Mouse (Mus musculus) layer of hippocampus, adult 2 months (tissue): Measurements from ENCODE around the gene Nol4l. TPM values are rescaled to one million over a fixed set of nuclear protein-coding genes. Genes with fewer than 3 reads are reported as not detected.

ENCODE experiments used
- DNase-seq, 2 experiments: peaks; one replicate each; pipeline ENCODE4 v3.0.0; 2022; ENCODE audit warnings: low spot score in 2 of 2
- H3K27ac ChIP-seq: fragments of 200-600 bp; 2 replicates; pipeline ENCODE4 v1.8.1; 2022
- H3K4me3 ChIP-seq: fragments of 200-600 bp; 2 replicates; pipeline ENCODE4 v1.8.1; 2022; ENCODE audit warnings: mild to moderate bottlenecking
- CTCF ChIP-seq: fragments of 200-600 bp; conservative IDR thresholded peaks from 2 replicates; pipeline ENCODE4 v1.8.1; 2022; ENCODE audit warnings: antibody characterized with exemption, mild to moderate bottlenecking, moderate library complexity
- total RNA-seq, 2 experiments: library from RNA; stranded (reverse); gene quantifications; 2 replicates each; pipeline ENCODE4 v1.2.3; 2021

Gene Nol4l
- total RNA-seq, 2 experiments from 2014 or later, result 47.6 to 52.1 TPM

DNA sequence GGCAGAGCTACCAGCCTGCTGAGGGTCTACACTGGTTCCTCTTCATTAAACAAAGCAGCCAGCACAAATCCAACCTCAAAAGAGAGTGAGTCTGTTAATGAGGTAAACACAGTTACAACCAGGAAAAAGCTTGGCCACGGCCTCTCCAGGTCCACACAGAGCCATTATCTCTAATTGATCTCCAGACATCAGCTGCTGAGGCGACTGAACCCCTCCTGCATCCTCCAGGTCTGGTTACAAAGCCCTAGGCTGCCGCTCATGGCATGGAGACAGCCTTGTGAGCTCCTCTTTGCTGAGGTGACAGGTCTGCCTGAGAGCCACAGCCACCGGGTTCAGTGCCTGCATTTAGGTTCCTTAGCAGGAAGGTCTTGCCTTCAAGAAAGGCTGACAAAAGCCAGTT lies 72.3 kb downstream of the Nol4l start:
- no peak overlapping the region for H3K27ac ChIP-seq

DNA sequence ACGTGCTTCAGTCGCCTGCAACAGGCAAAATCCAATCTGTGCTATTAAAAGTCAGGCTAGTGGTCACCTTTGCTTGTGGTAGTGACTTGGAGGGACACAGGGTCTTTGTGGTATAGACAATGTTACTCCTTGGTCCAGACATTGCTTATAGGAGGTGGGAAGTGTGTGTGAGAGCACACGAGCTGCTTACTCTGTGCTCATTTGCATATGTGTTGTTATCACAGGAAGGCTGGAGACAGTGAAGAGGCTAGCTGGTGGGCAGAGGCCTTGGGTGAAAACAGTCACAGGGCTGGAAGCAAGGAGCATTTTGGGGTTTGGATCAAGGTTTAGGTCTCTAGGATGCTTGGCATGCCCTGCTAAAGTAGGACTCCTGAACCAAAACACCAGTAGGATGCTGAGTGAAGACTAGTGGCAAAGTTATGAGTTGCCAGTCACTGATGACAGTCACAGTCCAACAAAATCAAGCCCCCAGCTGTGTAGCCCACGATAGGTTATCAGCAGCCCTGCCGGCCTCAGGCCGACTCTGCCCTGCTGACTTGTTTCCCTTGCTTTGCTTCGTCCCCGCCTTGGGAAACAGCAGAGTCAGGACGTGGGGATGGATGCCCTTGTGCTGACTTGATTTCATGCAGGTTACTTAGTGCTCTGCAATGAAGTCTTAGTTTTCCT lies 74.8 kb downstream of the Nol4l start:
- Histone ChIP-seq H3K4me3 (no peak overlapping the region), H3K27ac (no peak overlapping the region)
- DNase-seq, result no peak
- TF ChIP-seq CTCF, result no peak

More for the DNA sequence above, 72.3 kb downstream of the Nol4l start:
- no peak for TF ChIP-seq CTCF
- no peak overlapping the region for H3K4me3 ChIP-seq
- DNase-seq, result no peak

DNA sequence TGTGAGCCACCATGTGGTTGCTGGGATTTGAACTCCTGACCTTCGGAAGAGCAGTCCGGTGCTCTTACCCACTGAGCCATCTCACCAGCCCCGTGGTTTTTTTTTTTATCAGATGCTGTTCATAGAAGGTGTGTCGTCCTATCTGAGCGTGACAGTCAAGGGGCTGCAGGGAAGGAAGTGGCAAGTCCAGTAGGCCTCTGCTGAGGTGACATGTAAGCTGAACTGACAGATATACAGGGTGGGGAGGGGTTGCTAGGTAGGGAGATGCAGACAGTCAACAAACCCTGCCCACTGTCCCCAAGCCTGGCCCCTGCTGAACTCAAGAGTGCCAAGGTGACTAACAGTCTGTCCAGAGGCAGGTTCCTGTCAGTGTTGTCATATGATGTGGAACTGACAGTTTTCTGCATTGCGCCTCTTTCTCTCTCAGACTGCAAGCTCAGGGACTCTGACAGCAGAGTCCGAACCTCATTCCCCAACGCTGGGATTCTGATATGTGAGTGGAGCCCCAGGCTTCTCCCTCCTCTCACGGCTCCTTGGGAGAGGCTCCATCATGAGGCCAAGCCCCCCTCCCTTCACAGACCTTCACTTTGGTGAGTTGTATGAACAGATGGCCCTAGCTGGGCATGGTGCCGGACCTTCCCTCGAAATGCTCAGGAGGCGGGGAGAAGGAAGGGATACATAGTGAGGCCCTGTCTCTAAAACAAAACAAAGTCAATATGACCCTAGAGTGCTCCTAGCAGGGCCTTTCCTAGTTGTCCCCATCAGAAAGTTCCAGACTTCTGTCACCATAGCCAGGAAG lies 75.6 kb downstream of the Nol4l start:
- no peak for TF ChIP-seq CTCF
- Histone ChIP-seq H3K27ac (no peak overlapping the region), H3K4me3 (no peak overlapping the region)
- DNase-seq, result no peak

DNA sequence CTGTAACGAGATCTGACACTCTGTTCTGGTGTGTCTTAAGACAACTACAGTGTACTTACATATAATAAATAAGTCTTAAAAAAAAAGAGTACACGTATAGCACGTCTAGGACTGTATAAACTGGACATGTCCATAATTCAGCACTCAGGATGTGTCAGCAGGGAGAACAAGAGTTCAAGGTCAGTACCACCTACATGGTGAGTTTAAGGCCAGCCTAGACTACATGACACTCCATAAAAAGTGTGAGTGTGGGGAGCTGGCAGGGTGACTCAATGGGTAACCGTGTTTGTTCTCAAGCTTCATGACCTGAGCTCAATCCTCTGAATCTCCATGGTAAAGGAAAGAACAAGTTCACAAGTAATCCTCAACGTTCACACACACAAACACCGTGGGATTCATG lies 81.3 kb downstream of the Nol4l start:
- no peak overlapping the region for H3K27ac ChIP-seq
- no peak for TF ChIP-seq CTCF
- H3K4me3 ChIP-seq, result no peak overlapping the region
- DNase-seq, result no peak

DNA sequence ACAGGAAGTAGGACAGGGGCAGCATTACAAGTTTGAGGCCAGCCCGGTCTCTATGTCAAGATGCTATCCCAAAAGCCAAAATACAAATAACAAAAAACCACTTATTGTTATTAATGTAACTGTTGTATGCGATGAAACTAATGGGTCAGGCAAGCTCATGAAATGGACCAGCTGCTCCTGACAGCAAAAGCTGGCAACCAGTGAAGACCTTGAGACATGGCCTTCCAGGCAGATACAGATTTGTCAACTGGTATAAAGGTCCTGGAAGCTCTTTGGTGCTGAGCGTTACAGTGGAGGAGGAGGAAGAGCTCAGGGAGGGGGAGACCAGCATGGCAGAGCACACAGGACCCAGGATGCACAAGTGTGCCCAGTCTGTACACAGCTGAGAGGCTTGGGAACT lies 82.1 kb downstream of the Nol4l start:
- no peak for DNase-seq
- Histone ChIP-seq H3K27ac (no peak overlapping the region), H3K4me3 (no peak overlapping the region)
- no peak for TF ChIP-seq CTCF

DNA sequence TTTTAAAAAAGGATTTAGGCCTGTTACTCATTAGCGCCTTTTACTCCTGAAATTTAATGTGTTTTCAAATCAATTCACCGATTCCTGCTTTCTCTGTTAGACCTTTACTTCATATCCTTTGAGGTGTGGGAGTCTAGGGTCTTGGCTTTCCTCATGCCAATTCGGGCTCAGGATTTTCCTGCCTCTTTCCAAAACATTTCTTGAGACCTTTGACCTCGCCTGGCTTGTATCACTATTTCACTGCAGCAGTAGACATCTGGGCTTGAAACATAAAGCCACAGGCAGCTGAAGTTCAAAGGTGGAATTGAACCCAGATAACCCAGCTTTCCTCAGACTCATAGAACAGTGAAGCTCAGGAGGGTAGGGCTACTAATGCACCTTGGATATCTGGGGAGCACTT lies 83.3 kb downstream of the Nol4l start:
- Histone ChIP-seq H3K4me3 (no peak overlapping the region), H3K27ac (peak overlapping the region; percentile 19; the same call in 1 of the 2 replicates)
- DNase-seq, result no peak
- TF ChIP-seq CTCF, result no peak

DNA sequence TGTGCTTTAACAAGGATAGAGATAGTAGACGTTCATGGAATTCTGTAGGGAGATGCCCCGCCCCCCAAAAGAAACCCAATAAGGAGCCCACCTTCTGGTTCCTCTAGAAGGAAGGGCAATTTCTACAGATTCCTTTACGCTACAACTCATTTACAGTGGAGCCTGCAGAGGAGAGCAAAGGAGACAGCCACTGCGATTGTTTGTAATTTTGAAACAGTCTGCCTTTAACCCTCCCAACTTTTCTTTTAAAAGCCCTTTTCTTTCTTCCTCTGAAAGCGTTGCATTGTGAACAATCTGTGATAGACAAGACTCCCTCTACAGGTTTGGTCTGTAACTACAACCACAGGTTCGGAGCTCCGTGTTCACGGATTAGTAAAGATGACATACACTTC lies 83.8 kb downstream of the Nol4l start:
- peak overlapping the region; percentile 68 for H3K4me3 ChIP-seq
- peak; percentile 67 to 74 for DNase-seq

DNA sequence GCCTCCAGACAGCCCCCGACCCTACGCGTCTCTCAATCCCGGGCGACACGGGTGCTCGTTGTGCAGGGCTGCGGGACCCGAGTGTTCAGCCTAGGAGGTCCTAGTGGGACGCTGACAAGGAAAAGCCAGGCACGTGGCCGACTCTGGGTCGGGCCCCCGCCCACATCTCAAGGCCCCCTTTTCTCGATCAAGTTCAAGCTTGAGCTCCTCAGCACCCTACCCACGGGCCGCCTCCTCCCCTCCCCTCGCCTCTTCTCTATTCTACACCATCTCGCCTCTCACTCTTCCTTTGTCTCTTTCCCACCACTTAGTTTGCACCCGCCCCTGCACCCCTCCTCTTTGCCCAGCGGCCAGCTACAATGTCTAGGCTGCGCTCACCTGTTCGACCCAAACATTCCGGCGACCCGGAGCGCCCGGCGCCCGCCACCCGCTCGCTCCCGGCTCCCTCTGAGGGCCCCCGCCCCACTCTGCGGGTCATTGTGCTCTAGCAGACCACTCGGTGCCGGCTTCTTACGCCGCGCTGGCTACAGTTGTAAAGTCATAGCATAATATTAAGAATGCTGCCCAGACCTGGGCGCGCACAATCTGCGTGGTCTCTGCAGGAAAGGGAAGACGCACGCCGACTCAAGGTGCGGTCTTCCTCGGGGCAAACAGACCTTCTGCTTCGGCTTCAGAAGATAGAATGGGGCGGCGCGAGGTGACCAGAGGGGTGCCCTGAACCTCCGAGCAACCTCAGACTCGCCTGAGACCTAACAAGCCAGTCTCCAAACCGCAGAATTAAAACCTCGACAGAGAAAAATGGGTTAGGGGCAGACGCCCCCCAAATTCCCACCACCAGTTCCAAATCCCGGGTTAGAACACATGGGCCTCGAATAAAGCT lies 84.4 kb downstream of the Nol4l start:
- peak overlapping the region; percentile 87 for H3K27ac ChIP-seq
- TF ChIP-seq CTCF, result no peak
- H3K4me3 ChIP-seq, result peak overlapping the region; percentile 68
- DNase-seq, result no peak

More for the DNA sequence above, 83.8 kb downstream of the Nol4l start:
- peak; percentile 92 for TF ChIP-seq CTCF
- H3K27ac ChIP-seq, result peak overlapping the region; percentile 87; the same call in 1 of the 2 replicates

DNA sequence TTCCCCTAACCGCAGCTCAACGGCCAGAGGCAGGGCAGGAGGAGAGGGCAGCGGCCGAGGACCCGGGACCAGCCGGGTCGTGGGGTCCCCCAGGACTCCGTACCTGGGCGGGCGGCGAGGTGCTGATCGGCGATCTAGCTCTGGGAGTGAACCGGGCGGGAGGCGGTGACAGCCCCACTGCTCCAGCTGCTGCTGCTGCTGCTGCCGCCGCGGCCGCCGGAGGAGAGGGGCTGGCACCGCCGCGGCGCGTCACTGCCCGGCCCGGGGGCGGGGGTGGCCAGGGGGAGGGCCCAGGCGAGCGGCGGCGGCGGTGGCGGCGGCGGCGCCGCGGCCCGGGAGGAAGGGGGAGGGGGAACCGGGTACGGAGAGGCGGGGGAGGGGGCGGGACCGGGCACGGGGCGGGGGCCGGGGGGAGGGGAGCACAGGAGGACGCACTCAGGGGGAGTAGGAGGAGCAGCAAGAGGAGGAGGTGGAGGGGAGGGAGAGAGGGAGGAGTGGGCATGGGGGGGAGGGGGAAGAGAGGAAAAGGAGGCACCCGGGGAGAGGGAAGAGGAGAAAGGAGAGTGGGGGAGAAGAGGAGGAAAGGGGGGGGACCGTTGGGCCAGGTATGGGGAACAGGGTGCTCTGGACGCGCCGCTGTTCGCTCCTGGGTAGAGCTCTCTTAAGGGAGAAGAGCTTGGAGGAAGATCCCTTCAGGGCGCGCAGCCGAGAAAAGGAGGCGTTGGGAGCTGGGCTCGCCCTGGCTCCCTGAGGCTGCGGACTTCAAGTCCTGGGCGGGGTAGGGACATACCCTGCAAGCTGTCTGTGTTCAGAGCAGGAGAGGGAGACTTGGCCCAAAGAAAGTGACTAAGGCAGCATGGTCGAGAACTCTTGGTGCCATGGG lies 85.3 kb downstream of the Nol4l start:
- peak overlapping the region; percentile 94 for H3K27ac ChIP-seq
- DNase-seq, result peak; percentile 32 to 54
- H3K4me3 ChIP-seq, result peak overlapping the region; percentile 85
- TF ChIP-seq CTCF, result no peak

DNA sequence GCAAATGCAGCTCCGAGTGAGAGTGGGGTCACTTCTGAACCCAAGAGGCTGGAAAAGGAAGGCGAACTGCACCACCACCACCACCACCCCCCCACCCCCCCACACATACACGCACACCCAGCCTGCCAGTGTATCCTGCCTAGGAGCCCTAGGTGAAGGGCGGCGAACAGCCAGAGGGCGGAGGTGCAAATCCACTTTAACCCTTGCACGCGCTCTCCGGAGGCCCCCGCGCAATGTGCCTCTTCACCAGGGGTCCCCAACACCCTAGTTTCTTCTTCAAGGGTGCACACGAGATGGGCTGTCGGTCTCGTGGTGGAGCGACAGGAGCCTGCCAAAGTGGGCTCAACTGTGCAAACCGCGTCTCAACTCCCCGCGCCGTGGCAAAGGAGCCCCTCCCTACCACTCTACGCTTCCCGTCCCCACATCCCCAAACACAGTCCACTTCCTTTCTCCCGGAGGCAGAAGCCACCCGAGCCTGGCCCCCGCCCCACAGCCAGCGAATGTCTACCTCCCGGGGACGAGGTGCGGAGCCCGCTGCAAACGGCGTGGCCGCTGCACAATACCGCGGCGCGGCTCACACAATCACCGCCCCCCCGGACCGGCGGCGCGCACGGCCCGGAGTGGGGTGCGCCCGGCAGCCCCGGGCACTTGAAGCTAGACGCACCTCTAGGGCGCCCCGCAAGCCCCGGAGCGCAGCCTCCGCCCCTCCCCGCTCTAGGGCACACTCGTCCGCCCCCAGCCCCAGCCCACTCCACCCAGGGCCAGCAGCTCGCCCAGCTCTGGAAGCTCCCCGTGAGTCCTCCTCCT lies 86.1 kb downstream of the Nol4l start:
- TF ChIP-seq CTCF, result no peak
- Histone ChIP-seq H3K27ac (peak overlapping the region; percentile 94), H3K4me3 (peak overlapping the region; percentile 85)
- no peak for DNase-seq

DNA sequence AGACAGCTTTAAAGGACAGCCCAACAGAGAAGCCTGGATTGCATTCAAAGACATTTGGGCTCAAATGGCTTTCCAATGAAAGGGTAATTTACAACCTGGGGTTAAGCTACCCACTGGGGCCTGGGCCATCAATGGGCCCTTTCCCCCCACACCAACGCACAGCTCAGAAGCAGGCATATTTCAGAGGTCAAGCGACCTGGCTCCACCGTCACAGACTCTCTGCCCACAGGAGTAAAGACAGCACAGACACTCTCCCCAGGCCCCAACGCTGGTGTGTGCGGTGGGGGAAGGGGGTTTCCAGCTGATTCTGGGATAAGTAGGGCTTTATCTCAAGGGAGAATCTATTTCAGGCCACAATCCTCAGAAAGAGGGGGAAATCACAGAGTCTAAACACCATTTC lies 87.1 kb downstream of the Nol4l start:
- Histone ChIP-seq H3K4me3 (peak overlapping the region; percentile 85), H3K27ac (peak overlapping the region; percentile 64)
- no peak for DNase-seq
- TF ChIP-seq CTCF, result no peak
